Mouse (Mus musculus) embryo, embryonic 9.5 days (tissue): ENCODE results near the gene Hoxb4.

Experiments used
- DNase-seq: peaks from one replicate; pipeline ENCODE4 v3.0.0-alpha.2; 2017; ENCODE audit errors: extremely low spot score

The Hoxb4 gene

DNA sequence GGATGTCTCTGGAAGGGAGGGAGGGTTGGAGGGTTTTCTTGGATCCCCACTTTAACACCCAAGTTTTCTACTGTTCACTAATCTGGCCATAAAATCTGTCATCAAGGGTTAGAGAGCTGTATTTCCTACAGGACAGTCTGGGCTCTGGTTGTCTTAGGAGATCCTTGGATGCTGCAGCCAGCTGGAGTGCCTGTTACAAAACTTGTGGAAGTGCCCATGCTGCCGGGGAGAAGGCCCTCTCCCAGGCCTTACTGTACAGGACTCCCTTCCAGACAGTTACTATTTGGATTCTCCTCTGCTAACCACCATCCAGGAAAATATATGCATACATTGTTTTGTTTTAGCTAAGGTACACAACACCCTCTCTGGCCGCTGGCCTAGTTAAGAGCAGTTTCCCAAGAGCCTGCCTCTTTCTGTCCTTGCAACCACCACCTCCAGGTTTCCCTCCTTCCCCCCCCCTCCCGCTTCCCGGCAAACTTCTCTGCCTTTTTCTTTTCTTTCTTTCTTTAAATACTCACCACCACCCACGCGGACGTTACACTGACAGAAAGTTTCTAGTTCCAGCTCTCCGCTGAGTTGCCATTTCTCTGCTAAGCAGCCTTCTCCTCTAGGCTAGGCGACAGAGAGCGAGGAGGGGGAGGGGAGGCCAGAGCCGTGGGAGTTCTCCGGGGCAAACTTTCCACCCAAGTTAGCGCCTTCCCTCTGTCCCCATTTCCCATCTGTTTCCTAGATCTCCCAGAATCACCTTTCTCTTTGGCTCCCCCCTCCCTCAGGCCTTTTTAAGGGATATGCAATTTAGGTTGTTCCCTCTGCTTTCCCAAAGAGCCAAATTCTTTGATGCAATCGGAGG is 31.6 kb downstream of the Hoxb4 start:
- peak; percentile 85 for DNase-seq

DNA sequence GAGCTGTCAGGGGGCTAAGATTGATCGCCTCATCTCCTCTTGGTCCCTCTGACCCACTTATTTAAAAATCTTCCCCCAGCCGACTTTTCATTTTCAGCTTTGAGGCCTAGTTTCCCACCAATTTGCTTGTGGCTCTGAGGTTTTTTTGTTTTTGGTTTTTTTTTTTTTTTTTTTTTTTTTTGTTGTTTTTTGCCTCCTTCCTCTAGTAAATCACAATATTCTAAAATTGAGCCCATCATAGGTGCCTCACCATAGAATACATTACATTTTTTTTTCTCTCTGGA is 32.2 kb downstream of the Hoxb4 start, which contains the start of gene Hoxb2:
Hoxb2 (plus strand) TSS at position 185 of the 284 bp plus-strand sequence.
- no peak for DNase-seq

DNA sequence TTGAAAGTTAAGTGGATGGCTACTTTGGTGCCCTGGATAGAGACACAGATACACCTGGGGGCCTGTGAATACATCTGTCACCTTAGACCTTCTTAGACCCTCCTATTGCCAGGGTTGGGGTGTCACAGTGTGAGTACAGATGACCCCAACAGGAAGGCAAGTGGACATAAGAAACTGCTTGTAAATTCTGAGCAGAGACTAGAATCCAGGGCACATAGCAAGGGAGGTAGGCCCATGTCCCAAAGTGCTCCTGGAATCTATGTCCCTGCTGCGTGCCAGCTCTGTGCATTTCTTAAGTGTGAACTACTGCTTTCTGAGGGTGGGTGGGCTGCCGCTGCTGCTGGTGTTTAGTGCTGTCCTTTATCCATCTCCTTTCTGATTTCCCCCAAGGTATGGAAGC is 32.7 kb downstream of the Hoxb4 start:
- no peak for DNase-seq

DNA sequence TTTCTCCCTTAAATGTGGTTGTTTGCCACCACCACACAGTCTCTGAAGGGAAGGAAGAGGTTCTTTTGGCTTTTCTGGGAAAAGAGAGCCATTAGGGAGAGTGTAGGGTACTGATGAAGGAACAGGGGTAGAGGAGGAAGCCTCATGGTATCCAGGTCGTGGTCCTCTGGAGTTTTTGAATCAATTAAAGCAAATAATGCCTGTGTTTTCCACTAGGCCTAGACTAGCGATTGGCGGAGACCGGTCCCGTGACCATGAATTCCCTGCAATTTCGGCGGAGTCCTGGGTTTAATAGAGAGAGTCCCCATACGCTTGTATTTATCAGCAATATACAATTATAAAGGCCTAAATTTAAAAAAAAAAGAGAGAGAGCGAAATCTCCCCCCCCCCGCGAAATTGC is 33.2 kb downstream of the Hoxb4 start:
- DNase-seq: peak; percentile 56

DNA sequence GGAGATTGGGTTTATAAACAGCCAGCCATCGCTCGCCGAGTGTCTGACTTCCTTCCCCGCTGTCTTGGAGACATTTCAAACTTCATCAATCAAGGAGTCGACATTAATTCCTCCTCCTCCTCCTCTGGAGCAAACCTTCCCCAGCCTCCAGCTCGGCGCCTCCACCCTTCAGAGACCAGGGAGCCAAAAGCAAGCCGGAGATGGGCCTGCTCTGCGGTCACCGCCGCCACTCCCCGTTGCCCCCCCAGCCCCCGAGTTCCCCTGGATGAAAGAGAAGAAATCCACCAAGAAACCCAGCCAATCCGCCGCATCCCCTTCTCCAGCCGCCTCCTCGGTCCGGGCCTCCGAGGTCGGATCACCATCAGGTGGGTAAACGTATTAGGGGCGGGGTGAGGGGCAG is 33.8 kb downstream of the Hoxb4 start:
- DNase-seq: peak; percentile 83

DNA sequence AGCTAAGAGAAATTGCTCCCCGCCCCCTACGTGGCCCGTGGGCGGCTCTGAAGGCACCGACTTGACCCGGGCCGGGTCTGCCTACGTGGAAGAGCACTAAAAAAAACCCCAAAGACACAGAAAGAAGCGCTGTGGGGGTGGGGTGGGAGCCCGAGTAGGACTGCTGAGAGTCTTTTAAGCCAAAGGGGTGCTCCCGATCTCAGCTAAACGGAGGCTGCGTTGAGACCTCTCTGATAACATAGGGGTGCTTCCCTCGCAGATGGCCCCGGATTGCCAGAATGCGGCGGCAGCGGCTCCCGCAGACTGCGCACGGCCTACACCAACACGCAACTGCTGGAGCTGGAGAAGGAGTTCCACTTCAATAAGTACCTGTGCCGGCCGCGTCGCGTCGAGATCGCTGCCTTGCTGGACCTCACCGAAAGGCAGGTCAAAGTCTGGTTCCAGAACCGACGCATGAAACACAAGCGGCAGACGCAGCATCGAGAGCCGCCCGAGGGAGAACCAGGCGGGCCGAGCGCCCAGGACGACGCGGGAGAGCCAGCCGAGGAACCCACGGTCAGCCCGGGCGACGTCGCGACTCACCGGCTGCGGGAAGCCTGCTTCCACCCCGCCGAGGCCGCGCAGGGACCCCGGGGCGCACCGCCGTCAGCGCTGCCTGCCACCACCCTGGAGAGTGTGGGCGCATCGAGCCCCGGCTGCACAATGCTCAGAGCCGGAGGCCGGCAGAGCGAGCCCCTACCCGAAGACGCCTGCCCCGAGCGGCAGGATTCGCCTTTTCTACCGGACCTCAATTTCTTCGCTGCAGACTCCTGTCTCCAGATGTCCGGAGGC is 34.8 kb downstream of the Hoxb4 start:
- peak; percentile 74 for DNase-seq

DNA sequence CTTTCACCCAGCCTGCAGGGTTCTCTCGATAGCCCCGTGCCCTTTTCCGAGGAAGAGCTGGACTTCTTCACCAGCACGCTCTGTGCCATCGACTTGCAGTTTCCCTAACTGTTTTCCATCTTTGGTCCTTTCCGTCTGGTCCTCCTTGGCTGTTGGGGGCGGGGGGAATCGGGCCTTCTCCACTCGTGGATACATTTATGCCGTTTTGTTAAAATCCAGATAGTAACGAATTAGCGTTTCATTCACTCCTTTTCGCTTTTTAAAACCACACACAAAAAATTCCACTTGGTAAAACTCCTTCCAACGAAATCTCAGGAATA is 35.4 kb downstream of the Hoxb4 start:
- DNase-seq: no peak

DNA sequence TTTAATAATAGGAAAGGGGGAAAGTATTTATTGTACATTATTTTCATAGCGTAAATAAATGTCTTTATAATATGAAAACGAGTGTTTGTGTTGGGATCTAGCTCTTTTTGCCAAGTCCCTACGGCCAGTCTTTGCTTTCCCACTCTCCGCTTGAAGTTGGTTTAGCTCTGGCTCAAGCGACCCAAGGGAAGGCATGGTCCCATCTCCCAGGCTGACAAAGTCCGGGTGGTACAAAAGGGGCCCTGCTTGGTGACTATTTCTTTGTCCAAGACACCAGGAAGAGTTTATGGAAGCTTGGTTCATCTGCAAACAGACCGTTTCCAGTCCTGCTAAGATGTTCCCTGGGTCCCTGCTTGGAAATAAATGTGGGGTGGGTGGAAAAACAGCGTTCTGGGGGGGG is 35.9 kb downstream of the Hoxb4 start:
- no peak for DNase-seq

DNA sequence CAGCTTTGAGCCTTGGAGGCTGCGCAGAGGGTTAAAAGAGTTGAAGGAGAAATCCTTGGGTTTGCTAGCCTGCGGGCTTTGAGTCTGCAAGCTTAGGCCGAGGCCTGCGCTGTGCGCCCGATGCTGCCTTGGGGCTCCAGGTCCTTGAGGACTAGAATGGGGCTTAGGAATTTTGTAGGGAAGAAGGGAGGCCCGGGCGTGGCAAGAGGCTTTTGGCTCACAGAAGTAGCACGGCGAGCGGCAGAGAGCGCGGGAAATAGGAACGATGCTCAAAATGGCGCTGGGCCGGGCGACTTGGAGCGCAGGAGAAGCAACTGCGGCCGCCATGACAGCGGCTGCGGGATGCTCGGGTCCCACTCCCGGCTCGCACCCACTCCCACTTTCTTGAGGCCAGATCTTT is 36.3 kb downstream of the Hoxb4 start:
- peak; percentile 84 for DNase-seq

DNA sequence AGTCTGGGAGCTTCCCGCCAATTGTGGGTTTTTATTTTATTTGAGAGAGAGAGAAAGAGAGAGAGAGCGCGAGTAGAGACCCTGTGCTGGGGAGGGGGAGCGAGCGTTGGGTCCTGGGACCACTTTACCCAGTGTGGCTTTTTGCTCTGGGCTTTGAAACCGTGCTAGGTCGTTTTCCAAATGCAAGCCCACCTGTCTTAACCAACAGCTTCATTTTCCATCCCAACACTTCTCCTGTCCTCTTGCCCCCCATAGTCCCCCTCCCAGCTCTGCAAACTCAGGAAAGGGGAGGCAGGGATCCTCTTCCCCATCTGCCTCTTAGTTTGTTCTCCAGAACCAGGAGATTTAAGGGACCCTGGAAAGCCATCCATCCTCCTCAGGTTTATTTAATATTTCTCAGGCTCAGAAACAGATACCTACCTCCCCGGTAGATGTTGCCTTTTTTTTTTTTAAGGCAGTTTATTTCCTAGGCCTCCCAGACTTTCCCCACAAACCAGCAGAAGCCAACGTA is 36.8 kb downstream of the Hoxb4 start:
- no peak for DNase-seq

DNA sequence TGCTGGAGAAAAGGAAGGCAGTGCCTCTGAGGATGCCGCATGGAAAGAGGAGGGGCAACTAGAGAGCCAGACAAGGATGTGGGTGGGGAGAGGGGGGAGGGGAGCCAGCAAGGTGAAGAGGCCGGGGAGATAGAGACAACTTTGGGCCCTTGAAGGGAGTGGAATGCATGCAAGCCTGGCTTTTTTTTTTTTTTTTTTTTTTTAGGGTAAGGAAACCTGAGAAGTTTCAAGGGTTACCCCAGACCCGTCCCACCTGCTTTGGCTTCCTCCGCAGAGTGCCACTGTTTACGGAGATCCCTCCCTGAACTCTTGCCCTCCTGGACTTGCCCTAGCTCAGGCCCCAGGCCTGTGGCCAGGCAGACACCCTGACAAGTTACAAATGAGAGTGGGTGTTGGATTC is 45.7 kb downstream of the Hoxb4 start:
- peak; percentile 72 for DNase-seq

DNA sequence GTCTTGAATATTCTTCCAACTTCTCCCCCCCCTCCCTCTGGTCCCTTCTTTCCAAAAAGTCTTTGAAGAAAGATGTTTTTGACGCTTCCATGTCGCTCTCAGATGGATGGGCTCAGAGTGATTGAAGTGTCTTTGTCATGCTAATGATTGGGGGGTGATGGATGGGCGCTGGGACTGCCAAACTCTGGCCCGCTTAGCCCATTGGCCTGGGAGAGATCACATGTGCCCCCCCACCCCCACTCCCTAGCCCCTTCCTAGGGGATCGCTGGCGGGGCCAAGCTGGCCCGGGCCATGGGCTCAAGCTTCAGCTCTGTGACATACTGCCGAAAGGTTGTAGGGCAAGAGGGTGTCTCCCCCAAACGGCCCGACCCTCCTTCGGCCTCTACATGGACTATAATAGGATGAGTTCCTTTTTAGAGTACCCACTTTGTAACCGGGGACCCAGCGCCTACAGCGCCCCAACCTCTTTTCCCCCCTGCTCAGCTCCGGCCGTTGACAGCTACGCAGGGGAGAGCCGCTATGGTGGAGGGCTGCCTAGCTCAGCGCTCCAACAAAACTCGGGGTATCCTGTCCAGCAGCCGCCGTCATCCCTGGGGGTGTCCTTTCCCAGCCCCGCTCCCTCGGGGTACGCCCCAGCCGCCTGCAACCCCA is 47.5 kb downstream of the Hoxb4 start, which contains the start of gene Hoxb1:
Hoxb1 (plus strand) TSS at position 312 of the 651 bp plus-strand sequence.
- DNase-seq: peak; percentile 82

DNA sequence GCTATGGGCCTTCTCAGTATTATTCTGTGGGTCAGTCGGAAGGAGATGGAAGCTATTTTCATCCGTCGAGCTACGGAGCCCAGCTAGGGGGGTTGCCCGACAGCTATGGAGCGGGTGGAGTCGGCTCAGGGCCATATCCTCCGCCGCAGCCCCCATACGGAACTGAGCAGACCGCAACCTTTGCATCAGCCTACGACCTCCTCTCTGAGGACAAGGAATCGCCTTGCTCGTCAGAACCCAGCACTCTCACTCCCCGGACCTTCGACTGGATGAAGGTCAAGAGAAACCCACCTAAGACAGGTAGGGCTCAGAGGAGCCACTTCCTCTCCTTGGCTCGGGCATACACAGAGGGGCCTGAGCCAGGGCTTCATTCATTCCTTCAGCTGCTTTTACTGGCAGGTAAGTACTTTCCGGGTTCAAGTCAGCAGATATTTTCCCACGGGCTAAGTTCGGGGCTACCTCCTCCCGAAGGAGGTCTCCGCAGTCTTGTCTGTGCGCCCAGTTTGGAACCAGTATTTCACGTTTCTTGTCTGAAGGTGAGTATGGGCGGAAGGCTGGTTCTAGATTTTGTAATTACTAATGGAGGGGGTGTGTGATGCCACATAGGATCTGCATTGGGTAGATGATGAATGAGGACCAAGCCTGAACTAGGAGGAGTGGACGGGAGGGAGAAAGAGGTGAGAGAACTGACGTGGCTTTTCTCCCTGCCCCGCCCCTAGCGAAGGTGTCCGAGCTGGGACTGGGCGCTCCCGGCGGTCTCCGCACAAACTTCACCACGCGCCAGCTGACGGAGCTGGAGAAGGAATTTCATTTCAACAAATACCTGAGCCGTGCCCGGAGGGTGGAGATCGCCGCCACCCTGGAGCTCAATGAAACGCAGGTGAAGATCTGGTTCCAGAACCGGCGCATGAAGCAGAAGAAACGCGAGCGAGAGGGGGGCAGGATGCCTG is 48.3 kb downstream of the Hoxb4 start:
- peak; percentile 39 for DNase-seq

DNA sequence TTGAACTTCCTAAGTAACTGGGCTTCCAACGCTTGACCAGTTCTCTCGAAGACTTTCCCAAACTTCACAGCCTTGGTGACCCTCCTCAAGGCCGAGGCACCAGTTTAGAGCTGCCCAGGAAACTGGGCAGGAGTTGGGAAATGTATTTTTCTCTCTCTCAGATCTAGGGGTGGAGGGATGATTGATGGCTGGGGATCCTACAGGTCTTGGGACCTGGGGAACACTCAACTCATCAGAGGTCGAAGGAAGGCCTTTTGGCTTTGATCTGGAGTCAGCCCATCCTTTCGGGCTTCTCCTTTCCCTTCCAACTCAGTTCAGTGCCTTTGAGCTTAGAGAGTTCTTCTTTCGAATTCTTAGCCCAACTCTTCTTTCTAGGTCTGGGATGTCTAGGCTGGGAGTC is 49.1 kb downstream of the Hoxb4 start:
- DNase-seq: peak; percentile 38

DNA sequence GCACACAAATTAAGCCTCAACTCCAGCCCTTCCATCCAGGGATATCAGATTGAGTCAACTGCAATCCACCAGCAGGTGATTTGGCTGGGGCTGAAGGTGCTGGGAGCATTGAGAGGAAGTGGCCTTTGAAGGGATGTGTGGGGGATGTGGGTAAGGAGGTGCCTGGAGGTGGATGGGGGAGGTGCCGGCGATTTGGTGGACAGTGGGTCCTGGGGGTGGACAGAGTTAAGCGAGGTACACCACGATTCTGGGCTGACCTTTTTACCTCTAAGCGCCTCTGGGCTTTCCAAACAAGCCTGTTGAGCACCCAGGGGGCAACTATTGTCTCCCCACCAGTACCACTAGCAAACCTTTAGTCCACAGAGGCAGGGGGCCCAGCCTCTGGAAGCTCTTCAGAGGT is 50.6 kb downstream of the Hoxb4 start:
- peak; percentile 21 for DNase-seq

DNA sequence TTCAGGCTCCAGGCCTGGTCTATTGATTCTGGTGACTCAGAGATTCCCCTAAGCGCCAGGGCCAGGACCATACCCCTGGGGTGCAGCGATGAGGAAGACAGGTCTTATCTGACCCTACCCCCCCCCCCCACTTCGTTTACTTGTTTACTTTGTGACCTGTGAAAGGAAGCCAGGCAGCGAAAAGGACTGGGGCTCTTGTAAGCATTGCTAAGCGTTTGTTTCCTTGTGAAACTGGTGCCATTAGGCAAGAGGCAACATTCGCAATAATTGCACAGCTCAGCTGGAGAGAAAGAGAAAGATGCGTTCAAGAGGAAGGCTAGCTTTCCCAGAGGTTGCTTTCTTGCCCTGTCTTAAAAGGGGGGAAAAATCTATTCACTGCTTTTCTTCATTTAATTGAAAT is 51.1 kb downstream of the Hoxb4 start:
- no peak for DNase-seq
